Mouse (Mus musculus): ENCODE data around the gene Itgad. TPM values are rescaled to one million over a fixed set of nuclear protein-coding genes. Genes with fewer than 3 reads are reported as not detected.

The Itgad gene
- total RNA-seq, 4 experiments from 2014 or later = 0.10 TPM; not detected in 3

Other genes with a start within 250 kb of the Itgad start
- gene Kat8, start 241.9 kb upstream of the Itgad start, total RNA-seq (2022) = 10 to 100 TPM; 20.8 to 30.8 (median 23.0) TPM
- not detected for gene Prss8, start 224.3 kb upstream of the Itgad start, total RNA-seq (2022)
- gene Prss36, start 207.7 kb upstream of the Itgad start, total RNA-seq (2022) = 1 to 10 TPM; 5.7 to 8.9 (median 7.9) TPM
- 10 to 100 TPM; 52.0 to 94.3 (median 70.5) TPM for gene Fus, start 186.9 kb upstream of the Itgad start, total RNA-seq (2022)
- gene Pycard, start 160.5 kb upstream of the Itgad start, total RNA-seq (2022) = under 1 TPM in 3 of 4 experiments, not detected in 1; 0.21 to 0.75 (median 0.43) TPM
- 100 to 1,000 TPM; 204 to 246 (median 223) TPM for gene Trim72, start 150.4 kb upstream of the Itgad start, total RNA-seq (2022)
- 1 to 10 TPM in 2 of 4 experiments, under 1 TPM in 2; 0.60 to 3.1 (median 1.1) TPM for gene Itgam, start 91.7 kb upstream of the Itgad start, total RNA-seq (2022)
- not detected for gene Gm49368, start 91.7 kb upstream of the Itgad start, total RNA-seq (2022)
- gene Itgax, start 24.8 kb upstream of the Itgad start, total RNA-seq (2022) = under 1 TPM in 2 of 4 experiments, not detected in 2; 0.07 to 0.18 TPM
- gene Cox6a2, start 52.0 kb downstream of the Itgad start, total RNA-seq (2022) = 1,000 to 10,000 TPM; 1,058 to 1,573 (median 1,397) TPM
- gene Armc5, start 83.0 kb downstream of the Itgad start, total RNA-seq (2022) = 10 to 100 TPM in 1 of 4 experiments, 1 to 10 TPM in 3; 7.3 to 11.0 (median 8.7) TPM
- gene 9130023H24Rik, start 83.7 kb downstream of the Itgad start, total RNA-seq (2022) = 1 to 10 TPM; 1.7 to 3.0 (median 1.9) TPM
- gene Tgfb1i1, start 92.4 kb downstream of the Itgad start, total RNA-seq (2022) = 1 to 10 TPM; 3.3 to 4.1 (median 3.6) TPM
- not detected for gene Slc5a2, start 111.3 kb downstream of the Itgad start, total RNA-seq (2022)
- 1 to 10 TPM; 2.2 to 2.5 (median 2.3) TPM for gene BC017158, start 143.8 kb downstream of the Itgad start, total RNA-seq (2022)